Mouse (Mus musculus): ENCODE measurements at regions not wholly inside any gene's neighbourhood (a gene's known extent, or its start where the extent isn't known, plus 50 kb on each side); places are given as distances from the start of the nearest gene placed in this dataset.

DNA sequence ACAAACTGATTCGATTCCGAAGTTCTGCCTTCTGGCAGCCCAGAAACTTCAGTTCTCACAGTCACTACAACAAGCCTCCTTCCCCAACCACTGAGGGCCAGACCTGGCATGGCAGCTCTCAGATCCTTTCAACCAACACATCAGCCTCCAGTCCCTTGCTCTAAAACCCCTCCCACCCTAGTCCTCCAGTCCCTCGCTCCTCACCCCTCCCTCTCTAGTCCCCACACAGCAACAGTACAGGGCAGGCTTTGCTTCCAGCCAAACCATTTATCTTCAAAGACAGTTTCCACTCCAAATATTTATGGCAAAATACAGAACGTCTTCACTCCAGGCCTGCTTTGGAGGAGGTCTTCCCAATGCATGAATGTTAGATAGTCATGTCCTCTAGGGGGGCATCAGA, 147.9 kb downstream of the Bcl11b start:
- Histone ChIP-seq H3K4me1 (ENCODE audit: insufficient read depth, low read length) (no peaks in the 10 kb centered on the region), H3K27ac (ENCODE audit: low read depth, low read length) (no peak overlapping the region), H3K9ac (replicated peaks; ENCODE audit: low read length, poor library complexity, severe bottlenecking) (no peak overlapping the region), H3K36me3 (ENCODE audit: insufficient read depth, low read length) (no peaks in the 10 kb centered on the region), H3K9me3 (ENCODE audit: low read length) (no peaks in the 10 kb centered on the region), H3K27me3 (ENCODE audit: insufficient read depth, low read length) (no peaks in the 10 kb centered on the region), H3K4me3 (ENCODE audit: low read depth, low read length) (no peak overlapping the region), H3K4me2 (ENCODE audit: low read depth, low read length, poor library complexity, severe bottlenecking) (no peak overlapping the region)
- no peak for DNase-seq (ENCODE audit: low spot score)
- no peak for ATAC-seq (ENCODE audit: low FRiP score)
- TF ChIP-seq CTCF (IDR thresholded peaks at IDR 0.05) = no peak
- WGBS = 84% methylated on average over 4 of the region's 4 CpGs

DNA sequence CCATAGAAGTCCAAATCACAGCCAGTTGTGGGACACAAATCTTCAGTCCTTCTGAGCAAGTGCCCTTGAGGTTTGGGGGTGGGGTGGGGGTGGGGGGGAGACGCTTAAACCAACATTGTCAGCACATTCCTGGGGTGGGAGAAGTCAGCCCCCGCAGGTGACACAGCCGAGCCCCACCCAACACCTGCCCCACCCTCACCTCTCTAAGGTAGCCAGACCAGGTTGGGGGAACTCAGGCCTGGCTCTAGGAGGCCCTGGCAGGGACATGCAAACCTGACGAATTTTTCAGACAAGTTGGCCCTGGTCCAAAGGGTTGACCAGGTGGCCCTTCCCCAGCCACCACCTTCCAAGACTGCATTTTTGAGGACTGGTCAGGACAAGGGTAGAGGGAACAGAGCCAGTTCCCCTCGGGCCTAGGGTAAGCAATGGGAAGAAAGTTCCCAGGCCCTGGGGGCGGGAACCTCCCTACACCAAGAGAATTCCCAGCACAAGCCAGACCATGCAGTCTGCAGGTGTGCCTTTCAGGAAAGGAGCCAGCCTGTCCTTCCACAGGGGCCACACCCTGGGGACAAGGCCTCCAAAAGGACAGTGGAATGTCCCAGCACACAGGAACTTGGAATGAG, 146.9 kb downstream of the Bcl11b start:
- Histone ChIP-seq H3K4me1 (ENCODE audit: insufficient read depth, low read length) (no peaks in the 10 kb centered on the region), H3K36me3 (ENCODE audit: insufficient read depth, low read length) (no peaks in the 10 kb centered on the region), H3K9me3 (ENCODE audit: low read length) (no peaks in the 10 kb centered on the region), H3K9ac (replicated peaks; ENCODE audit: low read length, poor library complexity, severe bottlenecking) (no peak overlapping the region), H3K4me3 (ENCODE audit: low read depth, low read length) (no peak overlapping the region), H3K27ac (ENCODE audit: low read depth, low read length) (no peak overlapping the region), H3K4me2 (ENCODE audit: low read depth, low read length, poor library complexity, severe bottlenecking) (no peak overlapping the region), H3K27me3 (ENCODE audit: insufficient read depth, low read length) (no peaks in the 10 kb centered on the region)
- no peak for TF ChIP-seq CTCF (IDR thresholded peaks at IDR 0.05)
- ATAC-seq (ENCODE audit: low FRiP score) (no peak), DNase-seq (ENCODE audit: low spot score) (no peak)
- 90% methylated on average over 6 of the region's 6 CpGs for WGBS

DNA sequence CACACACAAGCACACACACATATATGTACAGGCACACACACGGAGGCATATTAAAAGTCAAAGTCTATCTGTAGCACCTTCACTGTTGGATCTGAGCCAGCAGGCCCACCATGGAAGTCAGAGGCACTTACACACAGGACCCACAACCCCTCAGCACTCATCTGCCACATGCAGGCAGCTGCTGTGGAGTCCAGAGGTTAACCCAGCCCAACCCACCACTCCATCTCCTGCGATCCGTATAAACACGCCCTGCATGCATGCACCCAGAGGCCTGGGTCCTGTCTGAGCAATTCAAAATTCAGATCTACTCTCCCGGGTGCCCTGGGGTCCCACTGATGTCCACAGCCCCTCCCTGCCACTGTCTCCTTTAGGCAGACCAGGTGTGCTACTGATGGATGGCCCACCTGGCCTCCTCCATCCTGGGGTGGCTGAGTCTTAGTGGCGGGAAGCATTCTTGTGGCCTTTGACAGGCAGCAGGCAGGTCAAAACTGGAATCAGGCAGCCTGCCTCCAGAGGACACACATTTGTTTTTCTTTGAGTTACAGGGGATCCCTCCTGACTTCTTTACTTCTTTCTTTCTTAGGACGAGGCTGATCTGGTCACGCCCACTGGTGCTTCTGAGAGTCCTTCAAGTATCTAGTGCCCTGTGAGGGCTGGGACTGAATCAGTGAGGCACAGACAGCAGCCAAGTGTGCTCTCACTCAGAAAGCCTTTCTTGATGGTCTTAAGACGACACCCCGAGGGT, 144.7 kb downstream of the Bcl11b start:
- no peaks in the 10 kb centered on the region for H3K27me3 ChIP-seq (ENCODE audit: insufficient read depth, low read length)
- H3K4me3 ChIP-seq (ENCODE audit: low read depth, low read length) = no peak overlapping the region
- ATAC-seq (ENCODE audit: low FRiP score) (no peak), DNase-seq (ENCODE audit: low spot score) (no peak)
- peaks cover 4% of the 10 kb centered on the region; the same call in 1 of the 2 replicates for H3K9me3 ChIP-seq (ENCODE audit: low read length)
- H3K4me1 ChIP-seq (ENCODE audit: insufficient read depth, low read length) = no peaks in the 10 kb centered on the region
- H3K9ac ChIP-seq (replicated peaks; ENCODE audit: low read length, poor library complexity, severe bottlenecking) = no peak overlapping the region
- TF ChIP-seq CTCF (IDR thresholded peaks at IDR 0.05) = no peak
- no peak overlapping the region for H3K4me2 ChIP-seq (ENCODE audit: low read depth, low read length, poor library complexity, severe bottlenecking)
- H3K36me3 ChIP-seq (ENCODE audit: insufficient read depth, low read length) = no peaks in the 10 kb centered on the region
- no peak overlapping the region for H3K27ac ChIP-seq (ENCODE audit: low read depth, low read length)
- WGBS = 58% methylated on average over 10 of the region's 10 CpGs

DNA sequence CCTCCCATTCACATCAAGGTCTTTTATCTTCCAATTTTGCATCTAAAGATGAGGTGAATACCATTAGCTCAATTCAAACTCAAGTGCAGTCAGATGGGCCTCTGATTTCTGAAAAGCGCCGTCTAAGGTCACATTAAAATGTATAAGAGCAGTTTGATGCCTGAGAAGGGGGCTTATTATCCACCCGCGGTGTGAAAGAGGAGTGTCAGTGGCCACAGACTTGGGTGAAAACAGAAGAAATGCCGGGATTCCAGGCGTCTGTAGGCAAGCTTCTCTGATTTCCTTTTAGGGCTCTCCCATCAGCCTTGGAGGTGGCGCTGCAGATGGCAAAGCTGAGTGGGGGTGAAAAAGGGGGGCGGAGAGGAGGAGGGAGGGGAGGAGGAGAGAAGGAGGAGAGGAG, 143.7 kb downstream of the Bcl11b start:
- Histone ChIP-seq H3K4me1 (ENCODE audit: insufficient read depth, low read length) (no peaks in the 10 kb centered on the region), H3K9ac (replicated peaks; ENCODE audit: low read length, poor library complexity, severe bottlenecking) (no peak overlapping the region), H3K9me3 (ENCODE audit: low read length) (peaks cover 4% of the 10 kb centered on the region; the same call in 1 of the 2 replicates), H3K36me3 (ENCODE audit: insufficient read depth, low read length) (no peaks in the 10 kb centered on the region), H3K4me2 (ENCODE audit: low read depth, low read length, poor library complexity, severe bottlenecking) (no peak overlapping the region), H3K4me3 (ENCODE audit: low read depth, low read length) (no peak overlapping the region), H3K27me3 (ENCODE audit: insufficient read depth, low read length) (no peaks in the 10 kb centered on the region), H3K27ac (ENCODE audit: low read depth, low read length) (no peak overlapping the region)
- 0 out of 2 replicates have a peak, but pooled peaks have one; percentile 13 for TF ChIP-seq CTCF (IDR thresholded peaks at IDR 0.05)
- WGBS = 21% methylated on average over 8 of the region's 8 CpGs
- no peak for ATAC-seq (ENCODE audit: low FRiP score)
- no peak for DNase-seq (ENCODE audit: low spot score)

DNA sequence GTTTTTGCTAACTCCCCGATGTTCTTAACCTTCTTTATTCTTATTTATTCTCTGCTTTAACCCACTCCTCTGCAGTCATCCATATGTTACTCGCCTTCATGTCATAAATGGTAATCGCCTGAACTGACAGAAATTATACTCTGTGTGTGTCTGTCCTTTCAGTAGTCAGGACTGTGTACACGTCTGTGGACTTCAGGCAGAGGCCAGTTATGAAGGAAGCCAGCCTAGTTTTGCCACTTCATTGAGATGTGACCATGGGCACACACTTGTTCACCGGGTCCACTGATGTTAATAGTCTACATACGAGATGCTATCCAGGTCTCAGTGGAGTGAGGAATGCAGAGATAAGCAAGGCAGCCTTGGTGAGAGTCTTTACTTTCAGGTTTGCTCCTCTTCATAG, 143.0 kb downstream of the Bcl11b start:
- no peak for DNase-seq (ENCODE audit: low spot score)
- WGBS = 76% methylated on average over 6 of the region's 6 CpGs
- TF ChIP-seq CTCF (IDR thresholded peaks at IDR 0.05) = no peak
- H3K9ac ChIP-seq (replicated peaks; ENCODE audit: low read length, poor library complexity, severe bottlenecking) = no peak overlapping the region
- no peaks in the 10 kb centered on the region for H3K27me3 ChIP-seq (ENCODE audit: insufficient read depth, low read length)
- no peaks in the 10 kb centered on the region for H3K36me3 ChIP-seq (ENCODE audit: insufficient read depth, low read length)
- peaks cover 4% of the 10 kb centered on the region; the same call in 1 of the 2 replicates for H3K9me3 ChIP-seq (ENCODE audit: low read length)
- no peak overlapping the region for H3K4me2 ChIP-seq (ENCODE audit: low read depth, low read length, poor library complexity, severe bottlenecking)
- H3K4me3 ChIP-seq (ENCODE audit: low read depth, low read length) = no peak overlapping the region
- no peak for ATAC-seq (ENCODE audit: low FRiP score)
- H3K4me1 ChIP-seq (ENCODE audit: insufficient read depth, low read length) = no peaks in the 10 kb centered on the region
- H3K27ac ChIP-seq (ENCODE audit: low read depth, low read length) = no peak overlapping the region

Measured in midbrain, postnatal 0 days (tissue).